13 mouse cellular contexts compared by ENCODE assay signal in the genomic region with DNA sequence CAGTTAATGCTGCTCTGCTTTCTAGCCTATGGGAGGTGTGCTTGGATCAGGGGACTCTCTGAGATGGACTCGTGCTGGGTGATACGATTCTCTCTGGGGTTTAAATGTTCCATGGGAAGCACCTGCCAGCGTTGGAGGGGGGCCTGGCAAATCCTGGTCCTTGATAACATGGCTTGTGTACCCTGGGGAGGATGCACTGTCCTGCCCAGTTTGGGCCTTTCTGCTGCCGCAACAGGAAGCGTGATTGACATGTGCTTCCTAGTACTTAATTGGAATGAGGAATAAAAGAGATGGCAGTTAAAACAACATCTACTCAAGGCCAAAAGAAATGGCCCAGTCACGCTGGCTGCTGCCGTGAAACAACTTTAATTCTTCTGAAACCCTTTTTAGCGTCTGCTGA.
DNase-seq lines count a peak whose midpoint lies in the region; ATAC-seq and TF ChIP-seq lines count a peak whose summit lies in the region.
"Had no signal": no experiment of that assay in that cellular context is flagged by ENCODE, and none has a peak within 500 bp of the region (broad histone marks: within the 10 kb centered on the region; RNA-seq: fewer than 3 reads in every experiment).

No protein-coding gene starts in this region.

- peak; percentile 27 for DNase-seq in gastrocnemius, postnatal 25 days
- DNase-seq in gastrocnemius, postnatal 4 days (ENCODE audit: low spot score in 2 of 2), result no peak
- no peak for DNase-seq in layer of hippocampus, adult 2 months (ENCODE audit: low spot score in 2 of 2)
- no peak for DNase-seq in layer of hippocampus, postnatal 25 days (ENCODE audit: extremely low spot score in 1 of 2, low spot score in 1 of 2)
- no peak for DNase-seq in cerebellum, postnatal 10 days
- DNase-seq: cerebellum, adult 9-11 months; kidney, adult 18-20 months had no signal

- H3K9ac ChIP-seq in intestine, embryonic 16.5 days (ENCODE audit: low read depth, low read length), result no peak overlapping the region

- H3K4me1 ChIP-seq in brown adipose tissue, adult 24 weeks (ENCODE audit: control insufficient read depth, insufficient read depth, insufficient read length, low read length), result peaks cover 32% of the 10 kb centered on the region
- H3K4me1 ChIP-seq in intestine, embryonic 16.5 days (ENCODE audit: control insufficient read depth, insufficient read depth, low read length), result peaks cover 36% of the 10 kb centered on the region

- no peak overlapping the region for H3K4me3 ChIP-seq in layer of hippocampus, adult 2 months
- no peak overlapping the region for H3K4me3 ChIP-seq in brown adipose tissue, adult 24 weeks (ENCODE audit: insufficient read depth, low read depth, low read length)
- H3K4me3 ChIP-seq in intestine, embryonic 16.5 days (ENCODE audit: low read length), result no peak overlapping the region
- H3K4me3 ChIP-seq: left cerebral cortex, adult 2 months had no signal

- no peak overlapping the region for H3K4me2 ChIP-seq in intestine, embryonic 16.5 days (ENCODE audit: low read depth, low read length)

- no peaks in the 10 kb centered on the region for H3K27me3 ChIP-seq in intestine, embryonic 16.5 days (replicated peaks; ENCODE audit: control insufficient read depth, insufficient read depth, low read length)

- 49% methylated on average over 8 of the region's 8 CpGs for WGBS in intestine, embryonic 16.5 days

- H3K9me3 ChIP-seq in intestine, embryonic 16.5 days (ENCODE audit: control insufficient read depth, low read length), result no peaks in the 10 kb centered on the region

- no peak for TF ChIP-seq CTCF in layer of hippocampus, adult 2 months (conservative IDR thresholded peaks at IDR 0.05)

- H3K36me3 ChIP-seq in intestine, embryonic 16.5 days (ENCODE audit: control insufficient read depth, insufficient read depth, low read length), result no peaks in the 10 kb centered on the region

- peak overlapping the region; percentile 16 for H3K27ac ChIP-seq in layer of hippocampus, adult 2 months
- H3K27ac ChIP-seq in brown adipose tissue, adult 24 weeks (replicated peaks; ENCODE audit: low read depth, low read length), result peak overlapping the region; percentile 79
- peak overlapping the region; percentile 45; the same call in 1 of the 2 replicates for H3K27ac ChIP-seq in intestine, embryonic 16.5 days (ENCODE audit: low read length)
- H3K27ac ChIP-seq: left cerebral cortex, adult 2 months had no signal

- ATAC-seq in intestine, embryonic 16.5 days, result no peak
- ATAC-seq in cerebellum, adult (ENCODE audit: insufficient number of reproducible peaks, low FRiP score, low TSS enrichment), result no peak
- ATAC-seq: activated CD4-positive, CD25-positive, alpha-beta regulatory T cell, adult 4 months; midbrain, embryonic 16.5 days had no signal

Comparison
In these comparisons a context has a peak if more than half of its experiments do, and no peak if none do; other contexts are left out.
1. H3K27ac ChIP-seq: peak in every context shown above with its lines; median percentile 79 in brown adipose tissue, adult 24 weeks; 45 in intestine, embryonic 16.5 days; 16 in layer of hippocampus, adult 2 months.